Mouse (Mus musculus): ENCODE measurements at regions not wholly inside any gene's neighbourhood (a gene's known extent, or its start where the extent isn't known, plus 50 kb on each side); places are given as distances from the start of the nearest gene placed in this dataset.

DNA sequence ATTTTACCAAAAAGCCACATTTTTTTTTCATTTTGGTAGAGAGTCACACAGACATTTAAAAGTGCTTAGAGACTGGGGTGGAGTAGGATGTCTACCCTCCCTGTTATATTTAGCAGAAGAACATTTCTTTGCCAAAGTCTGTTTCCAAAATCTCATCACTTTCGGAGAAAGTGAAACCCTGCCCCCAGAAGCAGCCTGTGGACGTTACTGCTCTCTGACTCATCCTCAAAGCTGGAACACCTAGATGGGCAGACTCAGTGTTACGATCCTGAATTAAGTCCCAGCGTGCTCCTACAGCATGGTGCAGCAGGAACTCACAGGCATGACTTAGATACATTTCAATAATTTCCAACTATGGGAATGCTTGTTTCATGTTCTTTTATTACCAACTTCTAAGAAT is 361.1 kb downstream of the Phkb start:
- no peak for DNase-seq

DNA sequence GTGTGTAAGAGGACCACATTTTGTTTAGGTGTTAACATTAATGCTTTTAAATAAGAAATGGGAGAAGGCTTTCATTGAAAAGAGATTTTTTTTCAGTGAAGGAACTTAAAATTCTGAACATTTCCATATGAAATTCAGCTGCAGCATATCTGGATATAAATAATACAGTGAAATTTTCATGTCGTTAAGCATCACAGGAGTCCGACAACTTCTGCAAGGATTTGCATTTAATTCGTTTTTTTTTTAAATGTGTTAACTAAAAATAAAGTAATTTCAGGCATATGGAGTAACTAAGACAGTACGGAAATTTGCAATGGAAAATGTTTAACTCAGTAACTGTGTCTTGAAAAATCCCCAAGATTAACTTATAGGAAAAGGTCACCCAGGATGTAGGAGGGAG is 351.5 kb downstream of the Phkb start:
- intact Hi-C loops (cut with DNase I): no loop called here
- DNase-seq: no peak

More for the DNA sequence above, 361.1 kb downstream of the Phkb start:
- intact Hi-C loops (cut with DNase I): no loop called here

DNA sequence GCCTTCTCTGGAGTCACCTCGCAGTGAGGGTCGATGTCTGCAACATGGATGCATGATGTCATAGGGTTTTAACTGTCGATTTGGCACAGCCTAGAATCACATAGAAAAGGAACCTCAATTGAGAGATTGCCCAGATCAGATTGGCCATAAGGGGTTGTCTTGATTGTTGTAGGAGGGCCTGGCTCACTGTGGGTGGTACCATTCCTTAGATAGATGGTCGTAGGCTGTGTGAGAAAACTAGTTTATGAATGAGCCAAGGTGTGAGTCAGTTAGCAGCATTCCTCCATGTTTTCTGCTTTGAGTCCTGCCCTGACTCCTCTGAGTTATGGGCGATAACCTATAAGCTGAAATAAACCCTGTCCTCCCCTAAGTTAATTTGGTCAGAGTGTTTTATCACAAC is 343.9 kb downstream of the Phkb start:
- no peak for DNase-seq
- intact Hi-C loops (cut with DNase I): no loop called here

DNA sequence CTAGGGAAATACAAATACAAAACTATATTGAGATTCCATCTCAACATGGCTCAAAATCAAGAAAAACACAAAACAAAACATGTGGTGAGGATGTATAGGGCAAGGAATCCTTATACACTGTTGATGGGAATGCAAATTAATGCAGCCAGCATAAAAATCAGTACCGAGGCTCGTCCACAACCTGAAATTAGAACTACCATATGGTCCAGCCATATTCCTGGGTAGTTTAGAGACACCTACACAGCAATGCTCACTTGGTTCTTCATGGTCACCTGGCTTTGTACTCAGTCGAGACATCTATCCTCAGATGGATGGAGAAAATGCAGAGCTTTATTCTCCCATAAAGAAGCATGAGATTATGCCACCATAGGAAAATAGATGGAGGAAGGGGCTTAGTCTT is 340.0 kb downstream of the Phkb start:
- intact Hi-C loops (cut with DNase I): no loop called here
- DNase-seq: no peak

DNA sequence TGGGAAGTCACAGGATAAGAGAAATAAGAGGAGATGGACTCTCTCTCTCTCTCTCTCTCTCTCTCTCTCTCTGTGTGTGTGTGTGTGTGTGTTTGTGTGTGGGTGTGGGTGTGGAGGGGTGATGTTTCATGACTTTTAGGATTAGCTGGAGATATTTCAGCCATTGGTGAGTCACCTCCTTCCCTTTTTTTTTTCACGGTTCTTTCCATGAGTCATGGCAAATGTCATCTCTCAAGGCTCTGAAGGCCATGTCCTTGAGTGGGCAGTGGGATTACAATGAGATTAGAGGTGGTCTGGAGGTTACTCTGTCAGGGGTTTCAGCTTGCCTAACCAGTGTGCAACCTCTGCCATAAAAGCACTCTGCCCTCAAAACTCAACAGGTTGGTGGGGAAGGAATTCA is 329.3 kb downstream of the Phkb start:
- intact Hi-C loops (cut with DNase I): no loop called here
- no peak for DNase-seq

DNA sequence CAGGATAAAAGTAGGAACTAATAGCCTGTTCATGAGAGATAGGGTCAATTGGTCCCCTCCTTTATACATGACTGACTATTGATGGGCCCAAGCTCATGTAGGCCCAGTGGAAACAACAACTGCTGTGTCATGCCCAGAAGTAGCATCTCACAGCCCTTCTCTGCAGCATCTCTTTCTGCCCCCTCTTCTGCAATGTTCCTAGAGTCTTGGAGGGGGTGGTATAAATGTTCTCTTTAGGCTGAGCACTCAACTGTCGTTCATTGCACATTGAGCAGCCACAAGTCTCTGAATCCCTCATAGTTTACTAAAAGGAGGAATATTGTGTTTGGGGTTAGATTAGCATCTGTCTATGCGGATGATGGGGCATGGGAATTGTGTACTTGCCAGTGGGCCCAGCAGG is 324.1 kb downstream of the Phkb start:
- DNase-seq: no peak
- intact Hi-C loops (cut with DNase I): no loop called here

DNA sequence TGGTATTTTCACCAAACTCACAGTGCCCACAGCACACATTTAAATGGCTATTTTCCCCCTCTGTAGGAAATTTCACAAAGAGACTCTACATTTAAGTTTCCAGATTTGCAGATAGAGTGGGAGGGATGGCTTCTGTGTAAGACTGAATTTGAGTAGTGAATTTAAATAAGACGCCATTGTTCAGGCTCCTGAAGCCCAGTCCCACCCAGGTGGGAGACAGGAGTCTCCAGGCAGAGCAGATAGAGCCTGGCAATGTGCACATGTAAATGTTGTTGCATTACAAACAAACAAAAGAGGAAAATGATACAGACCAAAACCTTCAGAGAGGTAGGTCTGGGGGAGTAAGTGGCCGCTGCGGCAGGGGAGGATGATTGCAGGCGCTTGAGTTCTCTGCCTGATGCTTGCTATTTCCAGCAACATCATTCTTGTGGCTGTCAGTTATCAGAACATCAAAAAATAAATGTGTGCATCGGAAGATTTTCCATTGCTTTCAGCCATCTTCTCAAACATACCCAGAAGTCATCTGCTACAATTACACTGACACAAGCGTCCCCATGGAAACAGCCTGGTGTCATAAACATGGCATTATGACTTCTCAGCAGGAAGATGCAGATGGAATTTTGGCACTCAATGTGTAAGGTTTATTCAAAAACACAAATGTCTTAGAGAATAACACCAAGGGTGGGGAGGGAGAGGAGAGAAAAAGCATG is 318.5 kb downstream of the Phkb start:
- intact Hi-C loops (cut with DNase I): no loop called here
- DNase-seq: no peak

DNA sequence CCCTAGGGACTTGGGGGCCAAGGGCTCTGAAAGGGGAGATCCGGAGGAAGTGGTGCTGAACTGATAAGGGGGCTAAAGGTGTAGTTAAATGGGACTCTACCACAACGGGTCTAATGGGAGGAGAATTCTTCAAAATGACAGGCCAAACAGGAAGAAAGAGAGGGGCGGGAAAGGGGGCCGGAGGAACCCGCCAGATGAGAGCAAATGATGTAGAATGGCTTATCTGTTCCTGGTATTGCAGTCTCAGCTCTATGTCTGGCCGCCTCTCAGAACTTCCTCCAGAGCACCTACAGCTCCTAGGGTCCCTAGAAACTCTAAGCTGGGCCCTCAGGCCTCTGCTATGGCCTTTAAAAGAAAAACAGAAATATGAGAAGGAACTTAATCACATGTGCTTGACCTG is 306.8 kb downstream of the Phkb start:
- DNase-seq: no peak
- intact Hi-C loops (cut with DNase I): no loop called here

DNA sequence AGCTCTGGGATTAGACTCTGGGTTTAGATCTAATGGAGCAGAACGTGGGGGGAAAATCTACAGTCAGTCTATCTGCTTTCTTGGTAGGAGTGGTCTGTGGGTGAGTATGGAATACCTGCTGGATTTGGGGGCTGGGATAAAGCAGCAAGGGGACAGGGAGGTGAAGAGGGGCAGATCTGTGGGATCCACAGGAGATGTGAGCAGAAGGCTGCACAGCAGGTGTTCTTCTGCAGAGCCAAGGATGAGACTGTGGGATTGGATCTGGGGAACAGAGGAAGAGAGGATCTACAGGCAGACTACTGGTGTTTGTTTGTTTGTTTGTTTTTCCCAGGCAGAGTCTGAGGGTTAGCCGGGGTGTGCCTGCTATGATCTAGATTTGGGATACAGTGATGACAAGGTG is 284.5 kb downstream of the Phkb start:
- intact Hi-C loops (cut with DNase I): no loop called here

DNA sequence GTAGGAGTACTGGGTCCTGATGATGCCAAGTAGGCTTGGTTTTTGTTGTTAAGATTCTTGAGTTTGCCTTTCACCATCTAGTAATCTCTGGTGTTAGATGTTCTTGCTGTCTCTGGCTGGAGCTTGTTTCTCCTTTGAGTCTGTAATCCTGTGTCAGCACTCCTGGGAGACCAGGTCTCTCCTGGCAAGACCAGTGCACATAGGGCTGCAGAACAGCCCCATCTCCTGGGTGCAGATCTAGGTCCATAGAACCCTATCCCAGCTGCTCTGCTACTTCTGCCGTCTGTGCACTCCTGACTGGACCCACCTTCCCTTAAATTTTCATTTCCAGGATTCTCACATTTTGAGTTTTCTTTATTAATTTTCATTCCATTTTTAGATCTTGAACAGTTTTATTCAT is 283.9 kb downstream of the Phkb start:
- DNase-seq: no peak
- intact Hi-C loops (cut with DNase I): no loop called here

More for the DNA sequence above, 284.5 kb downstream of the Phkb start:
- DNase-seq: no peak
